Mouse (Mus musculus) granulocyte monocyte progenitor cell, adult 5-6 weeks (primary cell): ENCODE measurements at regions not wholly inside any gene's neighbourhood (a gene's known extent, or its start where the extent isn't known, plus 50 kb on each side); places are given as distances from the start of the nearest gene placed in this dataset.

Experiments used
- ATAC-seq: replicated peaks from 2 replicates; pipeline ENCODE4 v1.8.0; 2016; ENCODE audit warnings: mild to moderate bottlenecking, moderate TSS enrichment, inconsistent platforms; ENCODE audit not compliant: poor library complexity, severe bottlenecking

DNA sequence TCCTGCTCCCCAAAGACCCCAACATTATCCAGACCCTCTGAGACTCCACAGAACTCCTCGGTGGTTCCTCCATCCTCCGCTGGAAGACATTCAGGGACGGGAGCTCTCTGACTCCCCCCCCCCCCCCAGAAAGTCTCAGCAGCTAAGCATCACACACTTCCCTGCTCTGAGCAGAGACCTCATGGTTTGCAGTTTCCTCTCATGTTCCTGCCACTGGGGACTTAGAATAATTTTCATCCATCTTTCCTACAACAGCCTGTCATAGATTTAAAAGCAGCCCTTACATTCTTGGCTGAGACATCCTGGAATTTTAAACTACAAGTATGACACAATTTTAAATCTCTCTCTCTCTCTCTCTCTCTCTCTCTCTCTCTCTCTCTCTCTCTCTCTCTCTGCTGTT, 69.2 kb downstream of the Gpr65 start:
- ATAC-seq: no peak

GRCm38 (mm10) chr12:98339536-98339935, 71.1 kb downstream of the Gpr65 start:
- ATAC-seq: no peak

GRCm38 (mm10) chr12:98342158-98342557, 73.7 kb downstream of the Gpr65 start:
- peak; percentile 91 for ATAC-seq

DNA sequence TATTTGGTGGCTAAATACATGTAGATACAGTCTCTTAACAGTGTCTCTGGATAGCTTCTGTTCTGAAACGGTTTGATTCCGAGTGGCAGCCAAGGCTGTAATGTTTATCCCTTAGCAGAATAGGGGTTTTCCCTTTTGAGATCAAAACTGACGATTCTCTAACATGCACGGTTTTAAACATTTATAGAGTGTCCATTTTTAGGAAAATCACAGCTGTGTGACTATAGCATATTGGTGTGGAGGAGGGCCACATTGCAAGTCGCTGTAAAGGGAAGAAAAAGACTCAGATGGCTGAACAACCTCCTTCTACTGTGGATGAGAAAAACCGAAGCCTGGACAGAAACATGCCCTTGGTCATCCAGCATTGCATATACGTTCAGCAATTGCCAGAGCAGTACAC, 75.2 kb downstream of the Gpr65 start:
- no peak for ATAC-seq

DNA sequence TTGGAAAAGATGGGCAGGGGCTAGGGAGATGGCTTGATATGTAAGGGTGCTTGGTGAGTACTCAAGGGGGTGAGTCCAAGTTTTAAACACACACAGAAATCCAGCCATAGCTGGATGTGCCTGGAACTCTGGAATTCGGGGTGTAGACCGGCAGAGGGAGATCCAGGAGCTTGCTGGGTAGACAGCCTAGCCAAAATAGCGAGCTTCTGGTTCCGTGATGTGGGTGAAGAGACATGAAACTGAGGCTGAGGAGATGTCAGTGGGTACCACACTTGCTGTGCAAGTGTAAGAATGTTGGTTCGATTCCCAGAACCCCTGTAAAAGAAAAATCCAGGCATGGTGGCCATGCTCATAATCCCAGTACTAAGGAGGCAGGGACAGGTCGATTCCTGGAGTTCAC, 78.6 kb downstream of the Gpr65 start:
- no peak for ATAC-seq

GRCm38 (mm10) chr12:98347550-98348318, 79.3 kb downstream of the Gpr65 start:
- peak; percentile 72 for ATAC-seq

GRCm38 (mm10) chr12:98349864-98350643, 81.6 kb downstream of the Gpr65 start:
- ATAC-seq: no peak

- ATAC-seq: no peak
These were observed 84.0 kb downstream of the Gpr65 start for GRCm38 (mm10) chr12:98352401-98352800.

GRCm38 (mm10) chr12:98354545-98354944, 86.1 kb downstream of the Gpr65 start:
- ATAC-seq: no peak

DNA sequence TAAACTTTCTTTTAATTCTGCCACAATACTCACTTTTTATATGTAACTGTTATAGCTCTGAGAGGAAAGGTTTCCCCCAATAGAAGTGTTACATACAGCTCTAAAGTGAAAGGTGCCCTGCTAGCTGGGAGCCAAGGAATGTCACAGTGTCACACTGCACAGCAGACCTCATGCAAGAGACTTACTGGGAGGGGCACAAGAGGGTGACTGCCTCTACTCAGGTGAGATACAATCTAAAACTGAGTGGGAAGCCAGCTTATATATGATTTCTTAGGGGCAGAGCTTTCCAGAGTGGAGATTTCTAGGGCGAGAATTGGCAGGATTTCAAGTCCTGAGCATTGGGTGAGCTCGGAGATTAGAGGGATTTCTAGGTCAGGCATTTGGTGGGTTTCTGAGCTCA, 99.1 kb downstream of the Gpr65 start:
- ATAC-seq: no peak

DNA sequence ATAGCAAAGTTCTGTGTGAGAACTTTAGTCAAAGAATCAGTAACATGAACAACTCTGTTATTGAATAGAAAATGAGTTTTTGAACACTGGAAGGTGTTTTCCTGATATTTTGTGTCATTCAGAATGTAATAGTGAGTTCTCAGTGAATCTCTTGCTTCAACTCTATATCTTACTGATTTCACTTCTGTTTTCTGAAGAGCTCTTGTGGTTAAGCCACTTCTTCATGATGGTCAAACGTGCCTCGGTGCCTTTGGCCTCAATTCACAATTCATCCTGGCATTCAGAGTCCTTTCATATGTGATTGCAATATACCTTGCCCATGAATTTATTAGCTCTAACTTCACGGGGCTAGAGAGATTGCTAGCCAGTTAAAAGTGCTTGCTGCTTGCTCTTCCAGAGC, 102.3 kb downstream of the Gpr65 start:
- peak; percentile 71 for ATAC-seq

DNA sequence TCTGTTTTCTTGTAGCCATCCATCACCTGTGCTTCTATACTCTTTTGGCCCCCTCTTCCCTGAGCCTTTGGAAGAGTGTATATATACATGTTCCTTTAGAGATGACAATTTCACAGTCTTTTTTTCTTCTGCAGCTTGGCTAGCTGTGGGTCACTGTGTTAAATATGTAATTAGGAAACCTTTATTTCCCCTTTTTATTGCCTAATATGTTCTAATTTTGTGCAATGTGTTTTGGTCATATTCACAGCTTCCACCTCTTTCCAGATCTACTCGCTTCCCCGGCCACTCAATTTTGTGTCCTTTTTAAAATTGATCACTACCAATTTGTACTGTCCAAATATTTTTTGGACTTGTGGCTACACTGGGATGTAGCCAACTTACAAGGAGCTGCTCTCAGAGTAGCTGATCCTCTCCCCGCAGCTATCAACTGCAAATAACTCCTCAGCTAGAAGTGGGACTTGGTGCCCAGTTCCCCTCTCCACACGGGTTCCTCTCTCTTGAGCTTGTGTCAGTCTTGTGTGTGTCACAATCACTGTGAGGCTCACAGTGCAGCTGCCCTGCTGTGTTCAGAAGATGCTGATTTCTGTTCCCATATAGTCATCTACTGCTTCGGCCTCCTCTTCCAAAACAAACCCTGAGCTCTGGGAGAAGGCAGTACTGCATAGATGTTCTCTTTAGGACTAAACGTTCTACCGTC, 106.9 kb downstream of the Gpr65 start:
- peak; percentile 87 for ATAC-seq
